Mouse (Mus musculus) cerebellum, postnatal 4 days (tissue): ENCODE measurements around the gene Nova2.

ENCODE experiments used
- DNase-seq, 2 experiments: peaks; one replicate each; pipeline ENCODE4 v3.0.0; 2022; ENCODE audit warnings: low spot score in 2 of 2, mixed read lengths in 1 of 2

Gene Nova2

GRCm38 (mm10) chr7:18986503-18986902, 60.8 kb downstream of the Nova2 start:
- DNase-seq = no peak

- no peak for DNase-seq
These were observed 61.4 kb downstream of the Nova2 start, which contains the start of gene Nanos2 for GRCm38 (mm10) chr7:18987100-18987499. Gene Nanos2, plus strand, starts transcription at chr7:18987400.

GRCm38 (mm10) chr7:18987747-18988146, 62.1 kb downstream of the Nova2 start:
- no peak for DNase-seq

GRCm38 (mm10) chr7:18988780-18989179, 63.1 kb downstream of the Nova2 start:
- no peak for DNase-seq

GRCm38 (mm10) chr7:18989995-18990394, 64.3 kb downstream of the Nova2 start:
- peak in 1 of 2 experiments; percentile 51 for DNase-seq

- DNase-seq = peak; percentile 98 to 99
These were observed 65.1 kb downstream of the Nova2 start, which contains the start of gene Mypop for GRCm38 (mm10) chr7:18990601-18991295. Gene Mypop, plus strand, starts transcription at chr7:18991245.

- DNase-seq = no peak
These were observed 66.1 kb downstream of the Nova2 start for GRCm38 (mm10) chr7:18991660-18992293.

GRCm38 (mm10) chr7:18992294-18992675, 66.6 kb downstream of the Nova2 start:
- DNase-seq = no peak

- no peak for DNase-seq
These were observed 67.3 kb downstream of the Nova2 start for GRCm38 (mm10) chr7:18993036-18993435.

GRCm38 (mm10) chr7:18998835-18999234, 73.1 kb downstream of the Nova2 start:
- DNase-seq = no peak

- DNase-seq = peak in 1 of 2 experiments; percentile 1
These were observed 74.7 kb downstream of the Nova2 start for GRCm38 (mm10) chr7:19000421-19000820.

GRCm38 (mm10) chr7:19001066-19001806, 75.5 kb downstream of the Nova2 start:
- DNase-seq = no peak

GRCm38 (mm10) chr7:19001807-19002085, 76.1 kb downstream of the Nova2 start:
- no peak for DNase-seq

GRCm38 (mm10) chr7:19002115-19002514, 76.4 kb downstream of the Nova2 start:
- no peak for DNase-seq

- peak in 1 of 2 experiments; percentile 61 for DNase-seq
These were observed 77.3 kb downstream of the Nova2 start for GRCm38 (mm10) chr7:19002848-19003498.

GRCm38 (mm10) chr7:19003902-19004630, 78.4 kb downstream of the Nova2 start, which contains the start of gene Irf2bp1:
Gene Irf2bp1, plus strand, starts transcription at chr7:19004044.
- peak; percentile 81 to 90 for DNase-seq

GRCm38 (mm10) chr7:19004631-19005079, 79.0 kb downstream of the Nova2 start:
- DNase-seq = peak in 1 of 2 experiments; percentile 65

- no peak for DNase-seq
These were observed 79.9 kb downstream of the Nova2 start for GRCm38 (mm10) chr7:19005417-19006121.

- peak; percentile 72 to 85 for DNase-seq
These were observed 80.8 kb downstream of the Nova2 start for GRCm38 (mm10) chr7:19006476-19006875.
